Mouse (Mus musculus) naive thymus-derived CD4-positive, alpha-beta T cell, adult 2 months (primary cell): ENCODE results near the gene Cltc.
A peak's percentile ranks its signal among the peaks of the same experiment; 100 is the strongest.
"Not testable (repeated sequence)": the region's sequence is repeated elsewhere in the genome, so short reads cannot be mapped to it uniquely, and the experiment has no call there.

Experiments
- DNase-seq: peaks from one replicate; pipeline ENCODE4 v3.0.0-alpha.2; 2011; ENCODE audit warnings: low read depth

Gene Cltc

DNA sequence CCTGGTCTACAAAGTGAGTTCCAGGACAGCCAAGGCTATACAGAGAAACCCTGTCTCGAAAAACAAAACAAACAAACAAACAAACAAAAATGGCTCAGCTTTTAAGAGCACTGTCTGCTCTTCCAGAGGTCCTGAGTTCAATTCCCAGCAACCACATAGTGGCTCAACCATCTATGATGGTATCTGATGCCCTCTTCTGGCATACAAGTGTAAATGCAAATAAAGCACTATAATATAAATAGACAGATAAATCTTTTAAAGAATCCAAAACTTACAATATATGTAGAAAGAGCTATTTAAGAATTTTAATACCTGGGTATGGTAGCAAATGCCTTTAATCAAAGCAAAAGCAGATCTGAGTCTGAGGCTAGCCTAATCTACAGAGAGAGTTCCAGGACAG lies 19.1 kb downstream of the Cltc start:
- DNase-seq = not testable (repeated sequence)

DNA sequence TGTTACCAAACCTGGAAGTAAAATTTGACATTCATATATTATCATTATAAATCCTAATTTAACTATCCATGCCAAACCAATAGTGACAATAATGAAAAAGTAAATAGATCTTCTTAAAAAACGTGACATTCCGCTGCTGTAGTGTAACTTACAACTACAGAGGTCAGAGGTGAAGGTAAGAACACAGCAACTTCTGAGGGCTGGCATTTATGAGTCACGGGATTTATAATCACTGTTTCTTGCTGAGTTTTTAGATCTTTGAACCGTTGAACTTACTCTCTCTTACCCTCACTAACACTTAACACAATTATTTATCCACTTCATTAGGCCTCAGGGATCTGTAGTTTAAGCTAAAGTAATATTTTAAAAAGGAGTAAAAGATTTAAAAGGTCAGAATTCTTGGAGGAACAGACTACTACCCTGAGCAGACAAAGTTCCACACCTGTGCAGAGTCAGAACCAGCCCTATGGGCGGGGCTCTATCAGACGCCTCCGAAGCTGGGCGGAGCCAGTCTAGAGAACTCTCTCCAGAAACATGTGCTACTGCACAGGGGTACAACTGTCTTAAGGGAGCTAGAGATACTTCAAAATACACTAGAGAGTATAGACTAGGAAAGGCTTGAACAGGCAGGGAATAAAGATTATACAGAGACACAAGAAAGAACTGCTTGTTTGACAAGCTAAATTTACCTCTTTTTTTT lies 19.9 kb downstream of the Cltc start:
- no peak for DNase-seq

DNA sequence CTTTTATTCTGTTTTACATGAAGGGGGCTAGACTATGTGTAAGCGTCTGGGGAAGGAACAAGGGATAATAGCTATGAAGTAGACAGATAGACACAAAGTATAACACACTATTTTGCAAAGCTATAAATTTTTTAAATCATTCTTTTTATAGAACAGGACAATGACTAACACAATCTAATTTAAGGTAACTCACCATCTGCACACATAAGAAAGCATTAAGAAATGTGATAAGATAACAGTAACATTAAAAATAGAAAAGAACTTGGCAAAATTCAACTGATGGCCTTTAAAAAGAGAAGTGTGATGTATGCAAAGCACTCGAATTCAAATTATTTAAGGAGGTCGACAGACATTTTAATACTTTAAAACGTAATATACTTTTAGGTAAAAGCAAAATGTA lies 22.4 kb downstream of the Cltc start:
- no peak for DNase-seq

DNA sequence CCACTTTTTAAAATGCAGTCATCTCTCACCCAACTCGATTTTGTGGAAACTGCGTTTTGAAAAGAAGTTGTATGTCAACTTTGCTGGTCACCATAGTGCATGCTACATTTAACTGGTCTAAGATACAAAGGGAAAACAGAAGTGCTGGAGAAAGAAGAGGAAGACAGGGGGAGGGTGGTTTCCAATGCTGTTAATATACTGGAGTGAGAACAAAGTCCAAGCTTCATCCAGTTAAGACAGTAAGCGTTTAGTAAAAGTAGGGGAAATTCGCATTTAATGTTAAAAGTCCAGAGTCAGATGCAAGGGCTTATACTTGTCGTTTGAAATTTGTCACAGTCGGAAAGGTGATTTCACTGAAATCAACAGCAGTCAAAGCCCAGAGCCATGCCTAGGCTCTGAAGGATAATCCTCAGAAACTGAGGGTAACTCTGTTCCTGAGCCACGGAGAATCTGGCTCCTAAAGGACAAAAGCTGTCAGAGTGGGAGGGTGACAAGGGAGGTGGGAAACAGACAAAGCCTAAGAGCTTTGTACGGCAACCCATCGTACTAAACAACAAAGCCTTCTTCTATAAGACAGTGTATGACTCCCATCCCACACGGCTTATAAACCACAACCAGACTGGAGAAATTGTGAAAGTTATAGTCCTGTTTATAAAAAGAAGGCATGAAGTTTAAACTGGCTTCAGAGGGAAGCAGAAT lies 23.0 kb downstream of the Cltc start:
- DNase-seq = no peak

DNA sequence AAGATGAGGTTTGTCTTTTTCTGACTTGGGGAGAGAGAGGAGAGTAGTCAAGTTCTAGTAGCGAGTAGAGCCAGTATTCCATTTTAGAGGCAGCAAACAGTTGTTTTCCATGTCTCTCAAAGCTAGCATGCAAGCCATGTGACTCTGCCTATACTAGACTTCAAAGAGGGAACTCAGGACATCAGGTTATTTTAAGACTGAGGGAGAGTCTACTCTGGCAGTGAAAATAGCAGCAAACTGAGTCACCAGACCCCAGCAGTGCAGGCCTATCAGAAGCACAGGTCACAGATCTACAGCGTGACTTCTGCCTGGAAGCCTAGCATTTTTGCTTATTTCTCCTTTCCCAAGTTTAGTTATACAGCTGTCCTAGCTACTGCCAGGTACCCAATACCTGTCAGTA lies 25.9 kb downstream of the Cltc start:
- DNase-seq = no peak

DNA sequence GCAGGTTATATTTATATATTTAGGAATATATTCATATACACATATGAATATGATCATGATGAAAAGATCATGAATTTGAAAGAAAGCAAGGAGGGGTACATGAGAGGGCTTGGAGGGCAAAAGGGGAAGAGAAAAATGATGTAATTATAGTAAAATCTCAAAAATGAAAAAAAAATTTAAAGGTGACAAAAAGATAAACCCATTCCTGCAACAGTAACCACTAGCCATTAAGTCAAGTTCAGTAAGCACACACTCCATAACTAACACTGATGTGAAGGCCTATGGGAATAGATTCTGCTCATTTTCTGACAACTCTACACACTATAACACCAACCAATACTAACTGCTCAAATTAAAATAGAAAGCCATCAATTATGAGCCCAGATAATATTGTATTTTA lies 31.8 kb downstream of the Cltc start:
- DNase-seq = no peak

DNA sequence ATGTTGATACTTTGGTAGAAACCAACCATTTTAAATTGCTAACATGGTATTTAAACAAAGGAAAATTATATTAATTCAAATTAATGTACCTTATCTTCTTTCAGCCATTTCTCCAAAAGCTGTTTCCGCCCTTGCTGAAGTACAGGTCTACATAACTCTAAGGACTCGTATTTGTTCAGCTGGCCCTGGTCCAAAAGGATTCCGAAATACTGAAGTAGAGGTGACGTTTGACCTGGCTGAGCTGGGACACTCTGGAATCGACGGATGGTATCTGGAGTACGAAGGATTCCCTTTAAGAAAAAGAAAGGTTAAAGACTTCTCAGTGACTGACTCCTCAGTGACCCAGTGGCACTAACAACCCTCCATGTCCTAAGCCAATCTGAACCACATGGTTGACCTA lies 32.4 kb downstream of the Cltc start:
- no peak for DNase-seq

DNA sequence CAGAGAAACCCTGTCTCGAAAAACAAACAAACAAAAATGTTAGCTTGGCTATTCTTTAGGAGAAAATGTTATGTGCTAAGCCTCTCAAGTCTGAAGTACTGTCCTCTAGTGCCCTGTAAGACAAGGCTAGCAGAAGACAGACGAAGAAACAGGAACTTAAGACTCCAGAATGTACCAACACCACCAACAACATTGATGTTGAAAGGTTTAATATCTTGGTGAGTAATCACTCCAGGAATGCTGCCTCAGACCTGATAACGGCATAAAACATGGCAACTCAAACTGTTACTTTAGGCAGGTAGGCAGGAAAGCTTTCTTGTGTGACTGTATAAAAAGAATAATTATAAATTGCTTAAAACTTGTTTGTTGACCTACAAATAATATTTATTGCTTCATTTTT lies 33.4 kb downstream of the Cltc start:
- DNase-seq = no peak

DNA sequence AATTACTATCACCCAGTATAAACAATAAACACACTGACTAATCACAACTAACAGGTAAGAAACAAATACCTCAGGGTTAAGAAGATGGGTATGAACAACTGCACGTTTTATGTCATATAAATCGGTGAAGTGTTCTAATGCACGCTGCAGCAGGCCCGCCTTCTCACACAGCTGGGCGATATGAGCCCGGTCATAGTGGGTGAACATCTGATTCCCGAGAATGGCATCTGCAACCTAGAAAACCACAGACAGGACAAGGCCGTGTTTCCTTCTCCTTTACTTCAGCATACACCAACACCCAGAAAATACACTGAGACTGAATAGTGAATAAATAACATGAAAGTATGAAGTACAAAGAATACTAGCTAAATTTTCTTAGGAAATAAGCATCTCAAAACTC lies 38.0 kb downstream of the Cltc start:
- DNase-seq = no peak

DNA sequence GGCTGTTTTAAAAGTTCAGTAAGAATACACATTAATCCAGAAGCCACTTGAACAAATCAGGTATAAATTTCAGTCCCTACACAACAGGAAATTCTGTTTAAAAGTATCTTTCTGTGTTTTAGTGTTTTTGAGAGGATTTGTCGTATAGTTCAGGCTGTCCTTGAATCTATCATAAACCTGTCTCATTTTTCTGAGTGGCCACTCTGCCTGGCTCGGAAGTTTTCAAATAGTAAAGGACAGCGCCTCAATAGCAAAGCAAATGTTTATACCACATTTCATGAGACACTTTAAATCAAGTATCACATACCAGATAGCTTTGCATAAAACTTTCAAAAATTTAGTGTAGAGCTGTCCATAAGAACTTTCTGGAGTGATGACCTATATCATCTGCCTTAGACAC lies 39.0 kb downstream of the Cltc start:
- no peak for DNase-seq

DNA sequence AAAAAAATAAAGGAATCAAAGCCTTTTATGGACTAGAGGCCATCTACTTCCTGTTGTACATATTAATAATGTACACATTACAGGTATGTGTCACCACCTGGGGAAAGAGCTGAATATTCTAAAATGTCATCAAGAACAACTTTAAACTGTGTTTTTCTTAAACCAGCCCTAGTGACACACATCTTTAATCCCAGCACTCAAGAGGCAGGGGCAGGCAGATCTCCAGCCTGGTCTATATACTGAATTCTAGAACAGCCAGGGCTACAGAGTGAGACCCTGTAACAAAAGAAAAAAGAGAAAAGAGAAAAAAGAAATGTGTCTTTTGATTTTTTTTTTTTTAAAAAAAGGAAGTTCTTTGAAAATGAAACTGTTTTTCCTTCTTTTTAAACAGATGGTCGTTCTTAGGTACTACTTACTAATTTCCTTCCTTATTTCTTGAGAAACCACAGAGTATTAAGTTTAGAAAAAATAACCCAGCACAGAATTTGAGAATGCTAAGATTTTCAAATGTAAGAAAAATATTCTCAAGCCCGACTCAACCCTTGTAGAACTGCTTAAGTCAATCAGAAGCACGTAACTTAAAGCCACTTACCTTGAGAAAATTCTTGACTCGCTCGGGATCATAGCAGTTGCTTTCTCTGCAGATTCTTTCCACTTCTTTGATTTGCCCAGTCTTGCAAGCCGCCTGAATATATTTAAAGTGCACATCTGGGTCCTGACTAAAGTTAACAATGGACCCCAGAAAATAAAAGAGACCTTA lies 39.9 kb downstream of the Cltc start:
- no peak for DNase-seq

DNA sequence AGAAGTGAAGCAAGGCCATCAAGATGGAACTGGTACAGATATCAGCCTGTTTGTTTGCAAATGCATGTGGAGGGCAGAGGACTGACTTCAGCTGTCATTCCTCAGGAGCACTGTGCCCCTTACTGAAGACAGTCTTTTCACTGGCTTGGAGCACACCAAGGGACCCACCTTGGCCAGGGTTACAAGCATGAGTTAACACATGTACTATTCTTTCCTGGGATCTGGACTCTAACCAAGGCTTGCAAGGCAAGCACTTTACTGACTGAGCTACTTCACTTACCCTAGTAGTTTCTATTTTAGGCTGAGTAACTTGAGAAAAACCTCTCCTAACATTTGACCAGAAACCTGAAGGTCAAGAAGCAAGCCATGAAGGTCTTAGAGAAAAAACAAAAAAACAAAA lies 42.8 kb downstream of the Cltc start:
- DNase-seq = no peak

DNA sequence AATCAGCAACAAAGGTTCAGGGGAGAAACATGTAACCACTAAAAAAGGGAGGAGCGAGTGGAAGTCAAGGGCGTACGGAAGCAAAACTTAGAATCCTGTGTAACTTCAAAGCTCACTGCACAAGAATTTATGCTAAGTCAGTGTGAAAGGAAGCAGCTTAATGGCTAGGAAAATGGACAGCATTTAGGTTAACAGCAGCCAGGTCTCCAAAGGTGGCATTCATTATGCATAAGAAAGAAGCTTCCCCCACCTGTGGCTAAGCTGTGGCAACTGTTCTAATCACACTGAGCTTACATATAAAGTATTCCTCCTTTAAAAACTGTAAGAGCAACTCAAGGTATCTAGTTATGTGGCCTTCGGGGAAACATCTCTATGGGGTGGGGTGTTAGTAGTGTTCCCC lies 56.2 kb downstream of the Cltc start:
- no peak for DNase-seq

DNA sequence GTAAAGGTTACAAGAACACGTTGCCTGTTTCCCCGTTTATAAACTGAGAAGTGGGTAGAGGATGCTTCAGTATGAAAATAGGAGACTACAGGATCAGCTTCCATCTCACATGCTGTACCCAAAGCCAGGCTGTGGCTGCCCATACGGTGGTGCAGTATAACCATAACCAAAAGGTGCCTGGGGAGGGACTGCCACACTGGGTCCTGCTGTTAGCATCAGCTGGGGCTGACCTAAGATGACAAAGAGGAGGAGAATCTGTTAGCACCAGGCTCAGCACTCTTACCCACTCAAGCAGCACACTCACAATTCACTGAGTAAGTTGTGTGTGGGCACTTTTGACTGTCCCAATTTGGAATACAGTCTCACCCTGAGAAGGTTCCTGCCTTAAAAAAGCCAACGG lies 61.9 kb downstream of the Cltc start:
- no peak for DNase-seq

DNA sequence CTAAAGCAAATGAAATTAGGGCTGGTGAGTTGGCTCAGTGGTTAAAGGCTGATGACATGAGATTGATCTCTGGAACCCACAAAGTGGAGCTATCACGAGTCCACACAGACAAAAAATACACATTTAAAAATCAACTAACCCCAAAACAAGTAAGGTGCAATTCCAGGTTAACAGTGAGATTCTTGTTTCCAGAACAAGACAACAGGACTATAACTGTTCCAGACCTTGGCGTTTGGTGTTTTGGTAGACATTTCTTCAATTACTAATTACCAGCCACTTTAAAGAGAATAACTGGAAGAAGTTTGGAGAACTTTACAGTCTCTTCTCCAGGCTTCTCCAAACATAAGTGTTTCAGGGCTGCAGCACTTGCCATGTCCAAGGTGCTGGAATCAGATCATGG lies 64.8 kb downstream of the Cltc start:
- no peak for DNase-seq

DNA sequence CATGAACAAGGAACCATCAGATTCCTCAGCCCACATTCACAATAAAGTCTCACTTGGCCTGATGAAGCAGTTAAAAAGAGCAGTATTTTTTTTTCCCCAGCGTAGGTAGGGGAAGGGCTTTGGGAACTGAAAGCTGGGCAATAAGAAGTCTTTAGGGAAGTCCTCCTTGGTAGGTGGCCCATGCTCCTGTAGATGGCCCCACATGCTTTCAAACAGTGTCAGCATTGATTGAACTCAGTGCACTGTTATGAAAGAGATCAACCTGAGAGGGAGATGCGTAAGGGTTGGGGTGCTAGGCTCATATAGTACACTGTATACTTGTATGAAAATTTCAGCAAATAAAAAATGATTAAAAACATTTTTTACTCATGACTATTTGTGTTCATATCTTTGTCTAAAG lies 65.4 kb downstream of the Cltc start:
- DNase-seq = no peak

DNA sequence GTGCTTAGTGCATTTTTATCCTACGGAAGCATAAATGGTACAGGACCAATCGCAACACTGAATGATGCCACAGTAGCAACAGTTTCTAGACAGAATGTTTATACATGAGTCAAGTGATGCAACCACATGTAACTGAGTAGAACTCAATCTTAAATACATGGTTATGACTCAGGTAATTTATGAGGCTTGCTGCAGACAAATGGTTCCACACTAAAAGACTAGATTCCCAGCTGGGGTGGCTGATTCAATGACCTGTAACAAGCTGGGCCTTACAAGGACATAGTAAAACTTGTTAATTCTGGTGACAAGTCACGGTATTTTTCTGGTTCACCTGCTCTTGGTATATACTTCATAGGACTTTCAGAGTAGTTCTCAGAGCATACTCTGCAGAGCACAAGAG lies 65.9 kb downstream of the Cltc start:
- no peak for DNase-seq

DNA sequence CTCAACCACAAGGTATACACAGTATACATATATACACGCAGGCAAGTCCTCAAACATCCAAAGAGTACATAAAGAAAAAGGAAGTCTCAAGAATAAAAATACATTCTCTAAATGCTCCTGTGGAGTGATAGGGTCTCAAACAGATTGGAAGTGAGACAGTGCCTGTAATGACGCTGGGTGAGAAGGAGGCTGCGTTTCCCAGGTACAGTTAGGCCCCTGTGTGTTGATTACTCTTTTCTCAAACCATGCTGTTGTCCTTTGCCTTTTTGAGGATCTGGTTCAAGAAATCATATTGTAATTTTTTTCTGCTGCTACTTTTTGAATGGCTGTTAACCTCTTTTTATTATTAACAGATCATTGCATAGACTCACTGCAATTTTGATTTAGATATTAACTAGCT lies 67.0 kb downstream of the Cltc start:
- DNase-seq = no peak

DNA sequence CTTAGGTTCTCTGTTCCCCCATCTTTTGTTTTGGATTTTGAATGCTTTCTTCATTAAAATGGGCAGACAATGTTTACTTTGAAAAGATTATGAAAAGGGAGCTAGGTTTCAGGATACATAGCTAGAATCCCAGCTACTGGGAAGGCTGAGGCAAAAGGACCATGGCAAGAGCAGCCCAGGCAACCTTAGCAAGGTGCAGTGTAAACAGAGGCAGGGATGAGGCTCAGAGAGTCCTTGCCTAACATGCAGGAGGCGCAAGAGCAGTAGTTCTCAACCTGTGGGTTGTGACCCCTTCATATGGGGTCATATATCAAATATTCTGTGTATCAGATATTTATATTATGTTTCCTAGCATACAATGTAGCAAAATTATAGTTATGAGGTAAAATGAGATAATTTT lies 72.0 kb downstream of the Cltc start:
- DNase-seq = no peak

DNA sequence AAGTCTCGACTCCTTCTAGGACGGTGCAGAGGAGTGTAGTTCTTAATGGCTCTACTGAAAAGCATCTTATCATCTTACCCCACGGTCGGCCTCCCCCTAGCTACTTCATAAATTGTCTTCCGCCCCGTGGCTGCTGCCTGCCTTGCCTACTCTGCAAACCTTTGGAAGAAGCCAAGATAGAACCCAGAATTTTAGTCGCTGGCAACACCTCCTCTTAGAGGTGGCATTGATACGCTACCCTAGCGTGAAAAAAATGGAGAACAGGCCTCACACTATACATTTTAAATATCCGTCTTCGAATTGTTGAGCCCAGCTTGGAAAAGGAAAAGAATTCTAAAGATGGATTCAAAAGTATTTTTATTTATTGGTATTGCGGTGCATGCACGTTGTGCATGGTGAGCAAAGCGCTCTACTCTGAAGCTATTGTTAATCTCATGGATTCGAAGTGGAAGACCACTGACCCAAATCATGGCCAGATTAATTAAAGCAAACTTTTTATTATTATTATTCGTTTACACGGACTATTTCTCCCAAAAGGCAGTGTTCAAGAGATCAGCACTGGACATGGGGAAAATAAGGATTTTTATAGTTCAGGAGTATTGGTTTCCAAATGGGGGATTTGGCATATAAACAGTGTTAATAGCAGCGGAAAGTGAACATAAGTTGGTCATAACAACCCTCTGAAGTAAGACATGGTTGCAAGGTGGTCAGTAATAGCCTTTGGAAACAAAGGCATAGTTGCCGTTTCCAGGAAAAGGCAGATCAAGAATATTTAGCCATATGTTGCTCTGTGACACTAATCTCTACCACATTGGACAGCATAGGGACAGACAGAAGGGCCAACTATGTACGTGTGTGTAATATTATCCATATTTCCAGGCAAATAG lies 73.0 kb downstream of the Cltc start:
- DNase-seq = no peak

DNA sequence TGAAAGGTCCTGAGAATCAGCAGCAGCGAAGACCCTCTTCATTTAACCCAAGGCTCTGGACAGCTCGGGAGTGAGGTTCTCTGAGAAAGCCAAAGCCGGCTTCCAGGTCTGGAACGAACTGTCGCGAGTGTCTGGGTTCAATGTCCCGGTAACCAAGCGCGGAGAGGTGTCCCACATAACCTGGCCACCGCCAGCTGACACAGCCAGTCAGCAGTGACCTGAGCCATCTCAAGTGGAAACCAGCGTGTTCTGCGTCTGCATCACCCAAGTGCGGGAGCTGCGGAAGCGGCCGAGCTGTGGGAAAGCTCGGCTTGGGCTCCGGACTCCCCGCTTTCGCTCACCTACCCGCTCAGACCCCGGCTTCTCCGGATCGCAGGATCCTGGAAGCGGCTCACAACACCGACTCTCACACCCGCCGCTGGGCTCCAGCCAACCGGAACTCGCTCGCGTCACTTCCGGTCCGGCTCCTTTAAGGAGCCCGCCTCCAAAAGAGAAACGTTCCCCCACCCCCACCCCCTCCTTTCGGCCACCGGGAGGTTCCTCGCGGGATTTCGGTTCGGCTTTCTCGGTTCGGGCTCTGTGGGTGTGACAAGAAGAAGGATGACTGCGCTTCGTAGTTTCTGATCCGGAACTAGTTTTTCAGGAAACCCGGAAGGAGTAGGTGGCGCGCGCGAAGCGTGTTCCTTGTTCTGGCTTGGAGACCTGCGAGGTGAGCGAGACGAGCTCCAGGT lies 73.8 kb downstream of the Cltc start, which contains the start of the genes Vmp1 and Ptrh2:
Gene Vmp1, minus strand, starts transcription at position 442 of the 731 bp plus-strand sequence.
Gene Ptrh2, plus strand, starts transcription at position 591 of the 731 bp plus-strand sequence.
- peak; percentile 93 for DNase-seq
